Mouse (Mus musculus) heart, adult 2 months (tissue): ENCODE measurements around the gene Tmem131l. TPM values are rescaled to one million over a fixed set of nuclear protein-coding genes. Genes with fewer than 3 reads are reported as not detected.

ENCODE experiments used
- DNase-seq, 2 experiments: peaks; one replicate each; pipeline ENCODE4 v3.0.0; 2021
- H3K27ac ChIP-seq: fragments of 200-600 bp; 2 replicates; pipeline ENCODE4 v1.8.1; 2022
- H3K27me3 ChIP-seq: fragments of 200-500 bp; 2 replicates; pipeline ENCODE4 v1.6.1; 2012; ENCODE audit warnings: mild to moderate bottlenecking, low read length, inconsistent platforms, mixed read lengths; ENCODE audit not compliant: control insufficient read depth, insufficient read depth
- H3K36me3 ChIP-seq: fragments of 200-500 bp; 2 replicates; pipeline ENCODE4 v1.6.1; 2012; ENCODE audit warnings: low read length, inconsistent platforms; ENCODE audit not compliant: control insufficient read depth, insufficient read depth
- H3K4me1 ChIP-seq: fragments of 200-500 bp; 2 replicates; pipeline ENCODE4 v1.6.1; 2011; ENCODE audit warnings: low read length; ENCODE audit not compliant: control insufficient read depth, insufficient read depth
- H3K4me3 ChIP-seq: fragments of 200-600 bp; 2 replicates; pipeline ENCODE4 v1.8.1; 2022
- H3K79me2 ChIP-seq: fragments of 200-500 bp; replicated peaks from 2 replicates; pipeline ENCODE4 v1.6.1; 2012; ENCODE audit warnings: mild to moderate bottlenecking, inconsistent platforms, low read length, moderate library complexity, mixed read lengths; ENCODE audit not compliant: control insufficient read depth, insufficient read depth
- H3K9ac ChIP-seq: fragments of 200-500 bp; 2 replicates; pipeline ENCODE4 v1.6.1; 2012; ENCODE audit warnings: low read depth, mild to moderate bottlenecking, control low read depth, inconsistent platforms, low read length, mixed read lengths
- CTCF ChIP-seq: fragments of 200-600 bp; IDR thresholded peaks from 2 replicates; pipeline ENCODE4 v1.8.1; 2022; ENCODE audit warnings: antibody characterized with exemption, mild to moderate bottlenecking, moderate library complexity
- EP300 ChIP-seq: fragments of 200-500 bp; IDR thresholded peaks from 2 replicates; pipeline ENCODE4 v1.6.1; 2011; ENCODE audit warnings: low read depth, low read length, control low read depth; ENCODE audit not compliant: insufficient read depth
- POLR2A ChIP-seq: fragments of 200-500 bp; IDR thresholded peaks from 2 replicates; pipeline ENCODE4 v1.6.1; 2011; ENCODE audit warnings: mild to moderate bottlenecking, low read depth, low read length, control low read depth; ENCODE audit not compliant: insufficient read depth
- WGBS: fragments of 180-500 bp; shearing (Covaris S2); methylation state at CpG from one replicate; pipeline ENCODE4 v1.1.7; 2018; 5-methylcytosine and 5-hydroxymethylcytosine counted together
- intact Hi-C: fragments of 180-260 bp; cut with DNase I; formaldehyde crosslinking; loops from one replicate; pipeline ENCODE4 v1.15.1; 2025
- polyA plus RNA-seq: library from polyadenylated mRNA; depleted of rRNA; stranded (reverse); fragments of >200 nt; gene quantifications from 2 replicates; pipeline ENCODE4 v1.2.3, GENCODE M21; 2012; rRNA removed
- total RNA-seq, 2 experiments: library from RNA; stranded (reverse); gene quantifications; 2 replicates each; pipeline ENCODE4 v1.2.3; 2021

The Tmem131l gene
- total and polyA plus RNA-seq, 3 experiments, result 17.3 to 23.4 (median 22.0) TPM

DNA sequence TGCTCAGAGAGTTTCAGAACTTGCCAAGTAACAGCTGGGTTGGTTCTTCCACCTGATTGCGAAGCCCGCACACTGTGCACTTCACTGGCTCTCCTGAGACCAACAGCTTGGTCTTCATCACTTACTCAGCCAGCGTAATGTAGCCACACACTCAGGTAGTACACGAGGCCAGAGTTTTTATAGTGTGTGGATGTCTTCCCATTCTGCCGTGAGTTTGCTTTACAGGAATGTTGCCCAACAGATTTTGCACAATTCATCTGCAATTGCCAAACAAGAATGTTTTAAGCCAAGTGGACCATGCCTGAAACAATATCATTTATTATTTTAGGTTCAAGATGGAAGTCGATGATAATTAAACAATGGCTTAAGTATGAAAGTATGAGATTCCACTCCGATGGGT is 180.4 kb downstream of the Tmem131l start:
- H3K36me3 ChIP-seq, result peaks cover 4% of the 10 kb centered on the region; the same call in 1 of the 2 replicates
- no peaks in the 10 kb centered on the region for H3K27me3 ChIP-seq
- H3K27ac ChIP-seq, result no peak overlapping the region
- peaks cover 10% of the 10 kb centered on the region for H3K4me1 ChIP-seq
- H3K4me3 ChIP-seq, result no peak overlapping the region
- no peak for TF ChIP-seq EP300
- no peak for TF ChIP-seq CTCF
- no peak for TF ChIP-seq POLR2A
- WGBS, result 79% methylated on average over 7 of the region's 7 CpGs
- no peaks in the 10 kb centered on the region for H3K79me2 ChIP-seq
- intact Hi-C loops, result no loop called here
- H3K9ac ChIP-seq, result no peak overlapping the region
- DNase-seq, result no peak

DNA sequence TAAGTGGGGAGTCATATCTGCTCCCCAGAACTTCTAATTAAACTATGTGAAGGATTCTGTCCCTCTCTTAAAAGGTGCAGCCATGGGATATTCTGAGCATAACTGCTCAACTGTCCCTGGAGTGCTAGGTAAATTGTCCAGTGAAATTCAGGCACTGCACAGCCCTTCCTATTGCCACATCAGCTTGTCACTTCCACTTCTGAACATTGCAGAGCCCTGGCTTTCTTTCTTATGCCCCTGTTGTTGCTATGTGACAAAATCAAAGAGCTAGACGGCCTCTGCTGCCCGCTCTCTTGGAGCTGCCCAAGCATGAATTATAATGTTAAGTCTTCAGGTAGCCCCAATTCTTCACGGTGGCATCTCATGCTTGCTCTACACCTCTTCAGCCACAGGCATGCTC is 180.9 kb downstream of the Tmem131l start:
- intact Hi-C loops, result no loop called here
- Histone ChIP-seq H3K36me3 (peaks cover 4% of the 10 kb centered on the region; the same call in 1 of the 2 replicates), H3K4me3 (no peak overlapping the region), H3K27ac (no peak overlapping the region), H3K79me2 (no peaks in the 10 kb centered on the region), H3K4me1 (peaks cover 10% of the 10 kb centered on the region), H3K27me3 (no peaks in the 10 kb centered on the region), H3K9ac (no peak overlapping the region)
- no peak for DNase-seq
- WGBS, result 76% methylated on average over 3 of the region's 3 CpGs
- TF ChIP-seq CTCF (no peak), POLR2A (no peak), EP300 (no peak)

DNA sequence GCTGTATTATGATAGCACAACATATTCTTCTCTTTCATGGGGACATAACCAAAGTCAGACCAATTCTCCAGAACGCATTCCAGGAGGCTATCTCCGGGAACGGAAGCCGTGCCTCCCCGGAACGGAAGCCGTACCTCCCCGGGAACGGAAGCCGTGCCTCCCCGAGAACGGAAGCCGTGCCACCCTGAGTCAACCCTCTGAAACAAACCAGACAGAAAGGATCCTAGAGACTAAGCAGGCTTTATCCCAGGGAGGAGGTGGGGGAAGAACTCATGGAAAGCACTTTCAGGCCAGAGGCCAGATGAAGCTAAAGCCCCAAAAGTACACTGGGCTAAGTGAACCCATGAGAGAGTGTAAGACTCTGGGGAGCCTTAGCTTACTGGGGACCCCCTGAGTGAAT is 182.4 kb downstream of the Tmem131l start:
- intact Hi-C loops, result no loop called here
- 89% methylated on average over 13 of the region's 13 CpGs for WGBS
- DNase-seq, result no peak

DNA sequence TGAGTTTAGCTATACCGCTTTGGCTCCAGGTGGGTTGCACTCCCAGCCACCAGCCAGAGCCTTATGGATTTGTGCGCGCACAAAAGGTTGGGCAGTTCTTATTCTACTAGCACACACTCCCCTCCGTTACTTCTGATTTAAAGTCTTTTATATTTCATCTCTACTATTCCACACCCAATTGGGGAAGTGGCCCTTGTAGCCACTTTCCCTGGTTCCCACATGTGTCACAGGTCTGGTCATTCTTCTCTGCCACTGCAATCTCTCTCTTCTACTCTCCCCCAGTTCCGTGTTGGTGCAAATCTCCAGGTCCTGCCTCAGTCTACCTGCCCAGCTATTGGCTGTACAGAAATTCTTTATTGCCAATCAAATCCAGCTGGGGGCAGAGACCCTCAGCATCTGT is 184.3 kb downstream of the Tmem131l start:
- no peak overlapping the region for H3K9ac ChIP-seq
- intact Hi-C loops, result no loop called here
- 89% methylated on average over 5 of the region's 5 CpGs for WGBS
- no peak overlapping the region for H3K27ac ChIP-seq
- no peak overlapping the region for H3K4me3 ChIP-seq
- H3K79me2 ChIP-seq, result no peaks in the 10 kb centered on the region
- no peaks in the 10 kb centered on the region for H3K4me1 ChIP-seq
- no peak for DNase-seq
- no peaks in the 10 kb centered on the region for H3K36me3 ChIP-seq
- no peaks in the 10 kb centered on the region for H3K27me3 ChIP-seq
- TF ChIP-seq EP300 (no peak), CTCF (no peak), POLR2A (no peak)

More for the DNA sequence above, 182.4 kb downstream of the Tmem131l start:
- no peaks in the 10 kb centered on the region for H3K27me3 ChIP-seq
- H3K4me3 ChIP-seq, result no peak overlapping the region
- TF ChIP-seq EP300 (no peak), CTCF (no peak), POLR2A (no peak)
- no peak overlapping the region for H3K27ac ChIP-seq
- H3K79me2 ChIP-seq, result no peaks in the 10 kb centered on the region
- no peaks in the 10 kb centered on the region for H3K36me3 ChIP-seq
- peaks cover 4% of the 10 kb centered on the region for H3K4me1 ChIP-seq
- no peak overlapping the region for H3K9ac ChIP-seq

DNA sequence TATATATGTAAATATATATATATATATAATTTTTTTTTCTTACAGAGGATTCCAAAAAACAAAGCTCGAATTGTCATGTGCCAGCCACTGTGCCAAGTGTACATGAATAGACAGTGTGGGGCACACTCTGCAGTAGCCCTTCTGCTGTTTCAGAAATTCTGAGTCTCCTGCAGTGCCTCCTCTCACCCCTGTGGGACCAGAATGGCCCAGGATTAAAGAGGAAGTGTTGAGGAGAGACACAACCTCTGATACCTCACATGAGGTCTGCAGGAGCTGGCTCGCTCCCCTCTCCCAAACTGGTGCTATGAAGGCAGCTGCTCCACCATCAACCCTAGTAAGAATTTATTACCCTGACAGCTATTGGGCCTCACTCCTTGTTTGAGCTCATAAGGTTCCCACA is 190.6 kb downstream of the Tmem131l start:
- Histone ChIP-seq H3K27me3 (no peaks in the 10 kb centered on the region), H3K36me3 (no peaks in the 10 kb centered on the region), H3K27ac (no peak overlapping the region), H3K4me1 (no peaks in the 10 kb centered on the region), H3K79me2 (no peaks in the 10 kb centered on the region), H3K4me3 (no peak overlapping the region), H3K9ac (no peak overlapping the region)
- WGBS, result 75% methylated on average over 2 of the region's 2 CpGs
- no peak for DNase-seq
- intact Hi-C loops, result no loop called here
- TF ChIP-seq EP300, result no peak
- TF ChIP-seq CTCF, result no peak
- no peak for TF ChIP-seq POLR2A

Other genes with a start within 250 kb of the Tmem131l start
- 1 to 10 TPM; 2.0 to 2.6 TPM for gene Tlr2, start 198.4 kb downstream of the Tmem131l start, total RNA-seq
- 1.4 and 2.6 TPM in 2 replicates for gene Tlr2, start 198.4 kb downstream of the Tmem131l start, polyA plus RNA-seq
- gene Mnd1, start 115.6 kb upstream of the Tmem131l start, total RNA-seq, result 1 to 10 TPM; 2.0 to 3.0 TPM
- 0.18 and 0.35 TPM in 2 replicates for gene Mnd1, start 115.6 kb upstream of the Tmem131l start, polyA plus RNA-seq
- gene Gm6525, start 133.9 kb upstream of the Tmem131l start, total RNA-seq, result not detected
- not detected in 2 replicates for gene Gm6525, start 133.9 kb upstream of the Tmem131l start, polyA plus RNA-seq